Mouse (Mus musculus): ENCODE data around the gene Cyp2c70.

DNA sequence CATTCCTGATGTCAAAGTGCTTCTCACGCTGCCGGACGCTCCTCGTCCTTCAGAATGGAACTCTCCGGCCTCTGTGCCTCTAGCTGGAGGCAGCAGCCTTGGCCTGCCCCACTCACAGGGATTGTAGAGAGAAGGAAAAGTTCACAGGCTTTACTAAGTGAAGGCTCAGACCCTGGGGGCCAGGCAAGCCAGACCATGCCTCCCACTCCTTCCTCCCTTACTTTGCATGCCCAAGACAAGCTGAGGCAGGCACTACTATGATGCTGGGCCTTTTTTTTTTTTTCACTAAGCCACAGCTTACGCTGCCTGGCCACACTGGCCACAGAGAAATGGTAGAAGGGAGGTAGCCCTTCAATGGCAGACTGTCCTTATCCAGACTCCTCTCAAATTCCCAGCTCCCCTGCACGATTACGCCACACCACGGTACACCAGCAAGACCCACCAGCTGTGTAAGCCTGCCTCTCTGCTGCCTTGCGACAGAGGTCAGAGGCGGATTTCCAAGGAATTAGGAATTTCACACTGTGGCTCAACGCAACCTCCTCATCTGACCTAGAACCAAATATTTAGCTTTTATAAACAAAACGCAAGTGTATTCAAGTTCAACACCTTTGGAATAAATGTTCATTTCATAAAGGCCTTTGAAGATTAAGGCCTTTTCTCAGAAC lies 44.1 kb upstream of the Cyp2c70 start:
- TF ChIP-seq CTCF (IDR thresholded peaks at IDR 0.05; ENCODE audit: low read depth, low read length) (no peak), POLR2A (IDR thresholded peaks at IDR 0.05; ENCODE audit: insufficient read depth, low read length) (no peak), EP300 (IDR thresholded peaks at IDR 0.05; ENCODE audit: insufficient read depth, low read depth, low read length) (no peak)

Data from ES-Bruce4 (cell line).